Mouse (Mus musculus) Muller cell, postnatal 12 days (primary cell): ENCODE measurements around the gene Cdkn2d.
"Not testable (repeated sequence)": the region's sequence is repeated elsewhere in the genome, so short reads cannot be mapped to it uniquely, and the experiment has no call there.

ENCODE experiments used
- DNase-seq: peaks from one replicate; pipeline ENCODE4 v3.0.0-alpha.2; 2015; ENCODE audit errors: inconsistent ontology term

Gene Cdkn2d

DNA sequence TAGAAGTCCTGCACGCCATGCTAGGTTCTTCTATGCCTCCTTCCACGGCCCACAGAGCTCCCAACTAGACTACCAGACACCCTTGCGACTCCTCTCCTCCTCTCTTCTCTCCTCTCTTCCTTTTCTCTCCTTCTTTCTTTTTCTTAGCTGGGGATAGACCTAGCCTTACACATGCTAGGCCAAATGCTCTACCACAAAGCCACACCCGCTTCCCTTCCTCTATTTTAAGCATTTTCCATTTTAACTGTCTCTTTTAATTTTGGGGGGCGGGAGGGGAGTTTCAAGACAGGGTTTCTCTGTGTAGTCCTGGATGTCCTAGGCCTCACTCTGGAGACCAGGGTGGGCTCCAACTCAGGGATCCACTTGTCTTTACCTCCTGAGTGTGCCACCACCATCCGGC is 27.6 kb upstream of the Cdkn2d start:
- DNase-seq, result no peak

DNA sequence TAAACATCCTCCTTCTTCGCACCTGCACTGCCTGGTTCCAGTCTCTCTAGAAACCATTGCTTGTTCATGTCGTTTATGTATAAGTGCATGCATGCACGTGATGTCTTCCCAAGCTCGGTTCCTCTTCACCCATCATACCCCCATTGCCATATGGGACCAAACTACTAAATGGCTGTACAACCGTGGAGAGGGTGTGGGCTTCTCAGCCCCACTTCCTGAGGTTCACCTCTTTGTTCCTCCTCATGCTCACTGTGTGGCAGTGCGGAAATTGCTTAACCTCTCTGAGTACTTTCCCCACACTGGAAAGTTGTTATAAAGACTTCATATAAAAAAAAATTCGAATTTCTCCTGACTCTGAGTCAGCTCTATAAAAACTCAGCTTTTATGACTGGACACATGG is 25.5 kb upstream of the Cdkn2d start:
- DNase-seq, result no peak

DNA sequence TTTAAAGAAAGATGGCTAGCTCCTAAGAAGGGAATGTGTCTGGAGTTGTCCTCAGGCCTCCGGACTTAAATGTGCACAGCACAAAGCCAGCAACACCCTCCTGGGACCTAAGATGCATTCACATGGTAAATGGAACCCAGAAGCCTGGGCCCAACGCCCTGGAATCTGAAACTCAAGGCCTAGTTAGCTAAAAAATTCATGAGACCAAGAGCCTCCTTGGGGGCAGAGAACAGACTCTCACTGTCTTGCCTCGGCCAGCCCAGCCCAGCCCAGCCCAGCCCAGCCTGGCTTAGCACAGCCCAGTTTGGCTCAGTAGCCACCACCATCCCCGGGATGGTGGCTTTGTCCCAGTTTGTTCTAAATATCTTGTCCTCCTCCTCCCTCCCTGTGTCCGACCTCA is 24.2 kb upstream of the Cdkn2d start:
- peak; percentile 60 for DNase-seq

GRCm38 (mm10) chr9:21314367-21315140 is 23.3 kb upstream of the Cdkn2d start:
- no peak for DNase-seq

DNA sequence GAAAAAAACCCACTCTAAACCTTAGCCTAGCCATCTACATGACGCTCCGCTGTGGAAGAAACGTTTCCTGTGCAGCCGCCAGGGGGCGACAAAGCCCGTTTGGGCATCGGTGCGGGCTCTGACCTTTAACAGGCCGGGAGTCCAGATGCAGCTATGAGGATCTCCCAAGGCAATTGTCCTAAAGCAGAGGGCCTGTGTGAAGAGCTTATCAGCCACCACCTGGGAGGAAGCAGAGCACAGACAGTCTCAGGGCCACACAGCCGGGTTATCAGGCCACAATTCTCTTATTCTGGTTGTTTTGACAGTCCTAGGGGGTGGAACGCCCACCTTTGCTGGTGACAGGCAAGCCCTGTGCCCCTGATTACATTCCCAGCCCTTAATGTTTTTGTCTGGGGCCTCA is 22.2 kb upstream of the Cdkn2d start:
- peak; percentile 81 for DNase-seq

DNA sequence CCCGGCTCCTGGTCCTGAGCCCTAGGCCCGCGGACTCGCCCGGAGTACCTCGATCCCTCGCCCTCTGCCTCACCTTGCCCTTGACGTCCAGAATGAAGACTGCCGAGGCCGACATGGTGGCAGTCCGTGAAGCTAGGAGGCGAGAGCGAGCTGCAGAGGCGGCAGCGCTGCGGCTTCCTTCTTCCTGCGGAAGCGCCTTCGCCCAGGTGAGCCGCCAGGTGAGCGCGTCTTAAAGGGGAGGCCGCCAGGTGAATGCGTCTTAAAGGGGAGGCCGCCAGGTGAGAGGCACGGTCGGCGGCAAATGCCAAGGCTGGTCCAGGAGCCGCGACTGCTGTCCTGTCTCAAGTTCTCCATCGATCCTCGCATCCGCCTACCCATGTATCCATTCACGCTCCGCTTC is 20.9 kb upstream of the Cdkn2d start, which contains the start of gene Ap1m2:
Gene Ap1m2, minus strand, starts transcription at position 204 of the 400 bp plus-strand sequence.
- DNase-seq, result no peak

GRCm38 (mm10) chr9:21311695-21312094 is 20.5 kb upstream of the Cdkn2d start:
- DNase-seq, result no peak

GRCm38 (mm10) chr9:21309150-21309741 is 18.0 kb upstream of the Cdkn2d start:
- no peak for DNase-seq

DNA sequence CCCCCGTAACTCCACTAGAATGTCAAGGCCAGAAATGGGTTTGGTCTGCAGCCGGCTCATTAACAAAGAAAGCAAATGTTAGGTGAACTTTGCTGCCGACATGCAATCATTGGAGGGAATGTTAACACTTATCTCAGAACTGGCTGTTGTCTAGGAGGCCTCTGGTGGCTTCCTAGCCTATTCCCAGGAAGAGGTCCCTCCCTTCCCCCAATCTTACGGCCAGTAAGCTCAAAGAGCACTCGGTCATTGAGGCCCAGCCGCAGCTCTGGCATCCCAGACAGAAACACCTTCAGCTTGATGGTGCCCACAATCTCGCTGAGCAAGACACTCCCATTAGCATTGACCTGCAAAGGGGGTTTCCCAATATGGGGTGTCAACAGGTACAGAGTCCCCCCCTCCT is 13.9 kb upstream of the Cdkn2d start:
- DNase-seq, result no peak

GRCm38 (mm10) chr9:21299014-21299413 is 7.8 kb upstream of the Cdkn2d start:
- DNase-seq, result no peak

DNA sequence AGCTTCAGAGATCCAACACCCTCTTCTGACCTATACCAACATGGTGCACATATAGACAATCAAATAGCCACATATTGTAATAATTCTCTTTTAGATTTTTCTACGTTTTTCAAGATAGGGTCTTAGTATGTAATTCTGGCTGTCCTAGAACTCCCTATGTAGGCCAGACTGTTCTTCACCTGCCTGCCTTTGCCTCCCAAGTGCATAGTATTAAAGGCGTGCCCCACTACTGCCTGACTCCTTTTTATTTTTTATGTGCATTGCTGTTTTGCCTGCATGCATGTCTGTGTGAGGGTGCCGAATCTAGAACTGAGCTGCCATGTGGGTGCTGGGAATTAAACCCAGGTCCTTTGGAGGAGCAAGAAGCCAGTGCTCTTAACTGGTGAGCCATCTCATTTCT is 1.1 kb upstream of the Cdkn2d start:
- no peak for DNase-seq

GRCm38 (mm10) chr9:21291868-21292267 is 661 bp upstream of the Cdkn2d start:
- not testable (repeated sequence) for DNase-seq

DNA sequence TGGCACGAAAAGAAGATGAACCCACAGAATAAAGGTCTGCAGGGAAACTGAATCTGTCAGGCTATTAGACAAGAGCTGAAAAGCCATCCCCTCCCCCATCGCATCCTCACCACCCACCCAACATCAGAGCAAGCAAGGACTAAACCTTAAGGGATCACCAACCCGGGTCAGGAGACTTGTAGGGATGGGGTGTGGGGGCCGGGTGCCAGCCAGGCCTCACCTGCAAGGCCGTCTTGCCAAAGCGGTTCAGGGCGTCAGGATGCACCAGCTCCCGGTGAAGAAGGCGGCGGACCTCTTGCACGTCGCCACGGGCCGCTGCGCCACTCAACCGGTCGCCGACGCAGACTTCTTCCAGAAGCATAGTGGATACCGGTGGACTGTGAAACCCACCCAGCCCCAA is 618 bp downstream of the Cdkn2d start:
- DNase-seq, result no peak

DNA sequence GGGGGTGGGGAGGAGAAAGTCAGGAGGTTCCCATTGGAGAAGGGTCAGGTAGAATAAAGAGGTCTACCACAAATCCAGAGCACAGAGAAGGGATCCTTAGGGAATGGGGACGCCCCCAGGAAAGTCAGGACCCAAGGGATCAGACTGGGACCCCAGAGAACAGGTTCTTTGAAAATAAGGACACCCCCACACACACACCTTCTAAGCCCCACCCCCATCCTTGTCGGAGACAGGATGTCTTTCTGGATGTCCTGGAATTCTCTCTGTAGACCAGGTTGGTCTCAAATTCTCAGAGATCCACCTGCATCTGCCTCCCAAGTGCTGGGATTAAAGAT is 1.9 kb downstream of the Cdkn2d start:
- no peak for DNase-seq

GRCm38 (mm10) chr9:21288404-21289336 is 2.5 kb downstream of the Cdkn2d start:
- DNase-seq, result peak; percentile 61

DNA sequence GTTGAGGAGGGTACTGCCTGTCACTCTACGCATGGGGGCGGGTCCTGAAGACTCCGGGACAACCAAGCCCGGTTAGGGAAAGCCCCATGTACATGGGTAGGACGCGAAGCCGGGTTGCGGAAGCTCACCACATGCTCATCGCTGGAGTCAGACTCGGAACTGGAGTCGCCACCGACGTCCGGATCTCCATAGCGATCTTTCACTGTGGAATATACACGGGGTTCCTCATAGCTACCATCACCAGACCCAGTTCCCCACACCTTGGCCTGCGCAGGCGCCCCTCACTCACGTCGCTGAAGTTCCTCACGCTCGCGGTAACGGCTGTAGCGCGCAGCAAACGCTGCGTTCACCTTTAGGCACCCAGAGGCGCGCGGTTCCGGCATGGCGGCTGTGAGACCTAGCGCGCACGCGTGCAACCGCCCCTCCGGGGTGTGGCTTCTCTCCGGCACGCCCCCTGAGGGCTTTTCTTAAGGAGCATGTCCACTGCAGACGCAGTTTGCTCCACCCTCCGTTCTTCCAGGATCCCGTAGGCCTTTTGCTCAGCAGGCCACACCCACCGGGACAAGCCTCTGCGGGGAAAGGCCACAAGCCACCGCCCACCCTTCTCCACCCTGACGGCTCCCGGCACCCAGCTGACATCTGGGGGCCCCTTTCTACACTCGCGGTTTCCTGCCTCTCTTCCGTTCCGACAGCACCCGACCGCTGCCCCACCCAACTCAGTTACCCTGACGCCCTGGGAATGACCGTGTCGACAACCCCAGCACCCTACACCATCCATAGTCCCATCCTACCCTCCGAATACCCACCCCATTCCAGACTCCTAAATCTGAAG is 3.4 kb downstream of the Cdkn2d start, which contains the start of gene Kri1:
Gene Kri1, minus strand, starts transcription at position 399 of the 832 bp plus-strand sequence.
- DNase-seq, result peak; percentile 99

DNA sequence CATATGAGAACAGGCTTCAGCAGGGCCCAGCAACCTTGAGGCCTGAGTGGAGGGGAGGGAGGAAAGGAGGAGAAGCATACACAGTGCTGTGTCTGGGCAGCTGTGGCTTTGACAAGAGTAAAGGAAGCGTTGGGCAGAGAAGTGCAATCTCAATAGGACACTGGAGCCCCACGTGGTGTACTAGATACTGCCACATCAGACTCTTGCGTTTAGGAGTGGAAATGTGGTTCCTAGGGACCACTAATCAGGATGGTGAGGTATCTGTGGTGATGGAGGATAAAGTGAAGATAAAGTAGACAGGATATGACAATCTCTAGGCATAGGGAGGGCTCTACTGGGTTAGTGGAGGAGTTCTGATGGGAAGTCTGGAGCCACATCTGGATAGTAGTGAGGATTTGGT is 4.5 kb downstream of the Cdkn2d start:
- no peak for DNase-seq

GRCm38 (mm10) chr9:21283994-21284393 is 7.2 kb downstream of the Cdkn2d start:
- no peak for DNase-seq

- DNase-seq, result no peak
Observed at GRCm38 (mm10) chr9:21283591-21283990, 7.6 kb downstream of the Cdkn2d start.

- DNase-seq, result no peak
Observed at GRCm38 (mm10) chr9:21277776-21278175, 13.4 kb downstream of the Cdkn2d start.

GRCm38 (mm10) chr9:21276307-21276706 is 14.9 kb downstream of the Cdkn2d start:
- DNase-seq, result no peak
